Mouse (Mus musculus) layer of hippocampus, postnatal 36 days (tissue): ENCODE measurements at regions not wholly inside any gene's neighbourhood (a gene's known extent, or its start where the extent isn't known, plus 50 kb on each side); places are given as distances from the start of the nearest gene placed in this dataset.

Experiments used
- DNase-seq, 2 experiments: peaks; one replicate each; pipeline ENCODE4 v3.0.0; 2022

DNA sequence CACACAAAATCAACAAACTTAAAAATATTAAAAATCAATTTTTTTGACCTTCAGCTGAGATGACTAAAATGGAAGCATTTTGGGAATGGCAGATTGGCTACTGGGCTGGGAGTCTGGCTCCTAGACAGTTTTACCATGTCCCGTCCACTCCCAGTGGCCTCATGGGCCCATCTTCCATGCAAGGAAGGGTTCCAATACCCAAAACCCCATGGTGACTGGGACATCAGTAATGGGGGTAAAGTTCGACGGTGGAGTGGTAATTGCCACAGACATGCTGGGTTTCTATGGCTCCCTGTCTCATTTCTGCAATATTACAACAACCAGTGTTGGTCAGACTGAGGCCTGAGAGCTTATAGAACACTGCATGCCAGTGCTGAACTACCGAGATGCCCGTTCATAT lies 82.2 kb downstream of the Il20rb start:
- no peak for DNase-seq

DNA sequence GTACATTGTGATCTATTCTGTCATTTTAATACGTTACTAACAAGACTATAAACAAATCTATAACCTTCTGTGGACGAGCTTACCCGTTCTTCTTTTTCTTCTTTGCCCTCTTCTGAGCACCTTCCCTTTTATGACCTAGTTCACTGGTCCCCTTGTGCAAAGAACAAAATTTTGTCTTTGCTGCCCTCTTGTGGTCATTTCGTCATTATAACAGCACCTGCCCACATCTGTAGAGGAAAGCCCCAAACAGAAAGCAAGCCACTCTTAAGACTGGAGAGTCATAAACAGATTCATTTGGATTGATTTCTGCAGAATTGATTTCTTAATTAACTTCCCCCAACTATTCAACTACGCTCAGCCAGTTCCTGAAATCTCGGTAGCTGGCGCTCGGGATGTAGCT lies 86.2 kb downstream of the Il20rb start:
- DNase-seq = peak; percentile 4 to 8

DNA sequence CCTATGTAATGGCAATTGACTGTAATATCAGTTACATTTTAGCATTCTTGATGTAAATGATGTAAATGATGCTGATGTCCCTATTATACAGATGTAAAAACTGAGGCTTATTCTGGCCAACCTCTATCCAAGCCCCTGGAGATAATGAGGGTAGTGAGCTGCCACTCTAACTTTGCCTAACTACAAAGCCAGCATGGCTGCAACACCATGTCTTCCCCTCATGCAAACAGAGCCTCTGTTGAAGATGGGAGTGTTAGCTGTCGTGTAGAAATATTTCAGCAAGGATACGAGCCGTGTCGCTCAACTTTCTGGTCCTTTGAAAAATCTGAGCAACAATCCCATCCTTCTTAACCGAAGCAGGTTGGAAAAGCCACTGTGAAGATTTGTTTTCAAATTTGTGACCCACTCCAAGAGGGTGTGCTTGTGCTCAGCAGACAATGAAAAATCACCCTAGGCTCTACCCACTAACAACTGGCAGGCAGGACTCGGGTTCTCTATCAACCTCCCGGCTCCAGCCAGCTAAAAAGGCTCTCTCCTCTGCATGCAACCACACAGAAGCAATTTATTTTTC lies 90.2 kb downstream of the Il20rb start:
- DNase-seq = no peak

DNA sequence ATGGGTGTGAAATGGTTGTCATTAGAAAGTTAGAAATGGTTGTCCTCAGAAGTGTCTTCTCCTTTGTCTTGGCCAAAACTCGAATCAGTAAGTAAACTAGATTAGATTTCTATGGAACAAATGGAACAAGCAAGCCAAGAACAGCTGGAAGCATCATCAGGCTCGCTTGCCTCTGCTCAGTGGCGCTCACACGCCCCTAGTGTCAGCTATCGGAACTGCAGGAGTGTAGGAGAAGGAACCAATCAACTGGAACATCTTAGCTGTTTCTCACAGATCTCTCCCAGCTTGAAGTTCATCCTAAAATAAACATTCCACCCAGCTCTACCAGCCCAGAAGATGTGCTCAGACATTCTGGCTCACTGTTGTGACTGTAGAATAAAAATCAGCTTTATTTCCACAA lies 90.9 kb downstream of the Il20rb start:
- peak; percentile 37 to 50 for DNase-seq

DNA sequence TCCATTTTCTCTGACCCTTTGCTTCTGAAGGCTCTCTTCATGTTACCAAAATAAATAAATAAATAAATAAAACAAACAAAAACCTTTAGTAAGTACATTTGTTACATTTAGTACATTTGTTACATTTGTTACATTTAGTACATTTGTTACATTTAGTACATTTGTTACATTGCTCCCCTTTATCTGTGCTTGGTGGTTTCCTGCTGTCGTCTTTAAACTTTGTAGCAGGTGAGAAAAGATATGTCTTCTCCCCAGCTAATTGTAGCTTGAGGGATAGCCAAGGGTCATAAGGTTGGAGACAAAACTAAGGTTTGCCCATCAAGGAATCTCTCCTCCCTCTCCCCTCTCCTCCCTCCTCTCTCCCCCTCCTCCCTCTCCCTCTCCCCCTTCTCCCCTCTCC lies 92.0 kb downstream of the Il20rb start:
- DNase-seq = no peak

DNA sequence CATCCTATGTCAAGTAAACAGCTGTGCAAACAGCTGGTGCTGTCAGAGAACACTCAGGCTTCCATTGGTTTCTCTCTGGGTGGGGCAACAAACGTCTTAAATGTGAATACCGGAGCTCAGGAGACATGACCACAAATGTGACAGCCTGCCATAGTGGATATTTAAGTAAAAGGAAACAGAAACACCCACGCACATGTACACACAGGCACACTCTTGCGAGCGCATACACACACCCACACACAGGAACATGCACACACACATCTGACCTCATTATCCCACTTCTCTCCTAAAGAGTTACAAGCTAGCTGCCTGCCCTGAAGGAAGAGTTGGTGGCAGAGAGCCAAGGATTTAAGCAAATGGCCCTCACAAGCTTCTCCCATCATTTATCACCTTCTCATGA lies 92.4 kb downstream of the Il20rb start:
- DNase-seq = no peak

DNA sequence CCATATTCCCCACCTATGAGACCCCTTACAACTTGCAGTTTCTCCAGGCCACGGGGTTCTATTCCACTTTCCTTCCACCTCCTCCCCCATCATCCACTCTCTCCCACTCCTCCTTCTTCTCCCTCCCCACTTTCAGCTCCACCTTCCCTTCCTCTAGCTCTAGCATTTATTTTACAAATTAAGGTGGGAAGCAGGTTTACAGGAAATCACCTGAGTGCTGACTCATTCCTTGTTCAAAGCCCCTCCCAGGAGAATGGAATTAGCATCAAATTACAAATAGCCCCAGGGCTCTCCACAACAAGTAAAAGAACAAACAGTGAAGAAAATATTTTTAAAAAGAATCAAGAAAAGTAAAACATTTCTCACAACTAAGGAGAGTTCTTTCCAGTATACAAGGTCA lies 94.3 kb downstream of the Il20rb start:
- no peak for DNase-seq

DNA sequence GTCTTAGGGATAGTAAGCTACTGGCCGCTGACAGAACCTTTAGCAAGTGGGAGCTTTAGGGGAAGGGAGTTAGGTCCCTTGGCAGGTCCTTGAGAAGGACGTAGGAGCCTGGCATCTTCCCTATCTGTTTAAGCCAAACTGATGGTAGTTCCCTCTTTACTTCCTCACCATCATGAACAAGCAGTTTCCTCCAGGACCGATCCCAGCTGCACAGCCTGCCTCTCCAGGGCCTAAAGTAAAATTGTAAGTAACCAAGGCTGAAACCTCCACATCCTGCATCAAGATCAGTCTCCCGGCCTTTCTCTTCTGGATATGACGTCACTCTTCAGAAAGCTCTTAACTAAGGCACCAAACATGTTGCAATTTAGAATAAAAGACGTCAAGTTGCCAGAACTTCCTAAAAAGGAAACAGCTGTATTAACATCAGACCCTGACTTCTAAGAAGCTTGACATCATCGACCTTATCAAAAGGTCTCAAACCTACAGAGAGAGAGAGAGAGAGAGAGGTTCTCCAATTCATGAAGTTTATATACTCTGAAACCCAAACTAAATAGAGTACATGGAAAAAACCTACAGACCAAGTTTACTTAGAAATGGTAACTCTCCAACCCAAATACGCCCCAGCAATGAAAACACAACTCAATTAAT lies 94.9 kb downstream of the Il20rb start:
- no peak for DNase-seq

DNA sequence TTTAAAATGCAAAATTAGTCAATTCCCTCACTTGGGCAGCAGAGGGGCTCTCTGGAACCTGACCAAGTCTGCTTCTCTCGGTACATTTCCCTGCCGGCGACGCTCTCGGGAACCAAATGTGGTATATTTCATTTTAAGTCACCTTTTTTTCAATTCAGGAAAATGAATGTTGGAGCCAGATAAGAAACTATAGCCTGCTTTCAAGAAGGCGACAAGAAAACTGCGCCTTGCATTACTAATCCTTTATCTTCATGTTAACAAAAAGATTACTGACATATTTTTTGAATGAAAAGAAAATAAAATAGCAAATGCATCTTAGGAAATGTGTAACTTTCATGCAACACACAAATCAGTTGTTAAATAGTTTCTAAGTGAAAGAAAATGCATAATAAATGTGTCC lies 98.2 kb downstream of the Il20rb start:
- no peak for DNase-seq

DNA sequence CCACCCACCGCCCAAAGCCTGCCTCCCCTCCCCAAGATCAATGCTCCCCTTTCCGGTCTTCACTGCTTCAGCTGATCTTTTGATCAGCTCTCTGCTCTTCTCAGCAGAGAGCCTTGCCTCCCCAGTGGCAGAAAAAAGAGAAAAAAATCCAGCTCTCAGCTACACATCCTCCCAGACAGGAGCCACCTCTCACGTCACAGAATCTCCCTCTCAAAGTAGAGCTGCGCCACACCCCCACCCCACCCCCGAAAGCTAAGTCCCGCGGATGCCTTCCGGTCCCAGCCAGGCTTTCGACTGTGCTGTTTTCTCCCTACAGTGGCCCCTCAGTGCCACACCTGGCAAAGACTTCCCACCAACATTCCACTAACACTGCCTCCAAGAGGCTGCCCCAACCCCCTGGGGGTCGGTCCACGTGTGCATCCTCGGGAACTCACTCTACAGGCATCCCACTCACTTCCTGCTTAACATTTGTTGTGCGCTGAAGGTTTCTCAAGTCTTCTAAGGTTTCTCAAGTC lies 99.4 kb downstream of the Il20rb start:
- DNase-seq = no peak

DNA sequence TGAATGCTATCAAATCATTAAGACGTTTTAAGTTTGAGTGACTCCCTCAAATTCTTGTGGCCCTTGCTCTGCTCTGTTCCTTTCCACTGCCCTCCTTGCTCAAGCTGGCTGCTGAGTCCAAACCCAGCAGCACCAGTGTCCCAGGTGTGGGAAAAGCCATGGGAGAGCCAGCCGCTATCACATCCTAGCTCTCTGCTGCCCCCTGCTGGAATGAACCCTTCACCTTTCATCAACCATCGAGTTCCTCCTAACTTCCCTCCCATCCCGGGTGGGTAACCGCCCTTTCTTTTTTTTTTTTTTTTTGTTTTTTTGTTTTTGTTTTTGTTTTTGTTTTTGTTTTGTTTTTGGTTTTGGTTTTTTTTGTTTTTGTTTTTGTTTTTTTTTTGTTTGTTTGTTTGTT lies 104.1 kb downstream of the Il20rb start:
- DNase-seq = peak; percentile 46 to 56

DNA sequence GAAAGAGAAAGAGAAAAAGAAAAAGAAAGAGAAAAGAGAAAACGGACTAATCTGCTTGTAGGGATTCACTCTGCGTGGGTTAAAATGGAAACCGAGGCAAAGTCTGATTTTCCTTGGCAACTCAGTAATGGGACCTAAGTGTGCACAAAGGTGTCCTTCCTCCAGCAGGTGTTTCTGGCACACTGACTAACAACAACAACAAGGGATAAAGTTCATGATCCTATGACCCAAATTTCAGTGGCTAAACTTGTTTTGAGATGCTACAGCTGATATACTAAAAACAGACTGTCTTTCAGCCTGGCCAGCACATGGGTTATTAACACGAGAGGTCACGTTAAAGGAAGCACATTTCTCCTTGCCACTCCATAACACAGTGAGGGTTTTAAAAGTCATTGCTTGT lies 116.7 kb downstream of the Il20rb start:
- no peak for DNase-seq

DNA sequence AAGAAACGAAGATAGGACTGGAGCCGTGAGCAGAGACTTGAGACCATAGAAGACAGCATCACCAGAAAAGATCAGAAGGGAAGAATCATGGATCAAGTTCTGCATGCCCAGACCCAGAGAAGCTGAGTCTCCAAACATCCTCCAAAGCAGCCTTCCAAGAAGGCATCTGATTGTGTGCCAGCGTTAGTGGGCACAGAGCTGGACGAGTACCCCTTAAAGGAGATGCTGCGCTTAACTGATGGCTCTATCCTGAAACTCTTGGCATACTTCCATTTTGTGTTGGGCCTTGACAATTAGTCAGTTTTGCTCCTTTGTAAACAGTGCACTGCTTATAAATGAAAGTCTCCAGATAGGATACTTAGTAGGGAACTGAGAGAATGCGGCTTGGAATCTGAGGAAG lies 119.8 kb downstream of the Il20rb start:
- DNase-seq = no peak

DNA sequence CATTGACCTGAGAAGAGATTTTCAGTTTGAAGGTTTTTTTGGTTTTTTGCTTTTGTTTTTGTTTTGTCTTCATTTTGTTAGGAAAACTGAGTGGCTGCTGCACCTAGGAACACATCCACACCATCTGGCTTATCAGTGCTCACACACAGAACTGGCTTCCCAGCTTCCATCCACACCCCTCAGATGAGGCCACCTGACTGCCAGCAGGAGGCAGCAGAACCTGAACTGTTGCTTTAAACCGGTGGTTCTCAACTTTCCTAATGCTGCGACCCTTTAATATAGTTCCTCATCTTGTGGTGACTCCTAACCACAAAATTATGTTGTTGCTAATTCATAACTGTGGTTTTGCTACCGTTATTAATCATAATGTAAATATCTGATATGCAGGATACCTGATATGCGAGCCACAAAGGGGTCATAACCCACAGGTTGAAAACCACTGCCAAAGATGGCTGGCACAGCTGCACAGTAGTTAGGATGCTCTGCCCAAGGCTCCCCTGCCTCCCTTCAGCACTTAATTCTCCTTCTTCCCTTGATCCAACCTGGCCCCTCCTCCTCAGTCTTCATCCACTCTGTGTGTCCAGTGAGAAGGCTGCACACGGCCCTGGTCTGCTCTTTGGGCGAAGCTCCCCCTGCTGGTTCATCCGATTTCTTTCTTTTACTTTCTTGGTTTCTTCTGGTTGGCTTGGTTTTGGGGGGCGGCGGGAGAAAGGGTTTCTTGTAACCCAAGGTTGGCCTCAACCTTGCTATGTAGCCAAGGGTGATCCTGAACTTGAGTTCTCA lies 126.5 kb downstream of the Il20rb start:
- DNase-seq = no peak

DNA sequence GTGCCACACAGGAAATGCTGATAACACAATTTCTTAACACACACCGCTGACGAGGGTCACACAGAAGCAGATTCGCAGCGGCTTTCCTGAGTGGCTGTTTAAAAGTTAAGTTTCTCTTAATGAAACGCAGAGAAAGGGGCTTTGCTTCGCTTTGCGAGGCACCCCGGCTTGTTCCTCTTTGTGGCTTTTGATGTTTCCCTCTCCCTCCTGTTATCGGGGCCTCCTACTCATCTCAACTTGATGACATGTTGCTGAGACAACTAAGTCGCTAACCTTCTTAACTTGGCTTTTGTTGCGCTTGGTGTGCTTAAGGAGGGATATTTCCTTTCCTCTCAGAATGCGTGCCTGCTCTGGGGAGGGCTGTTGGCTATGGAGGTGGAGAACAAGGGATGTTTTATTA lies 129.0 kb downstream of the Il20rb start:
- DNase-seq = no peak

DNA sequence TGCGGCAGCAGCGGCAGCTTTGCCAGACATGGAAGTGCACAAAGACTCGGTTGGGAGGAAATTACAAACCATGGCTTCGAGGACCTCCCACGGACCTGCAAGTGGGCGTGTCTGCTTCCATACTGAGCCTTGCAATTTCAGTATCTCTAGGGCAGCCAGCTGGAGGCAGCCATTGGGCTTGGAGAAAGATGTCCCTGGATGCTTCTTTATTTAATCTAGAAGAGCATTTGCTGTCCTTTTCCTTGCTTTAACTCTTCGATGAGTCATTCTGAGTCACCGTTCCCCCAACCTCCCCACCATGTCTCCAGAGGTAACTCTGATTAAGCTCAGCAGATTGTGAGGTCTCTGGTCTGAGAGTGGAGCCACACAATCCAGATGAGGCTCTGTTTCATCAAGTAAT lies 145.8 kb downstream of the Il20rb start:
- DNase-seq = no peak

DNA sequence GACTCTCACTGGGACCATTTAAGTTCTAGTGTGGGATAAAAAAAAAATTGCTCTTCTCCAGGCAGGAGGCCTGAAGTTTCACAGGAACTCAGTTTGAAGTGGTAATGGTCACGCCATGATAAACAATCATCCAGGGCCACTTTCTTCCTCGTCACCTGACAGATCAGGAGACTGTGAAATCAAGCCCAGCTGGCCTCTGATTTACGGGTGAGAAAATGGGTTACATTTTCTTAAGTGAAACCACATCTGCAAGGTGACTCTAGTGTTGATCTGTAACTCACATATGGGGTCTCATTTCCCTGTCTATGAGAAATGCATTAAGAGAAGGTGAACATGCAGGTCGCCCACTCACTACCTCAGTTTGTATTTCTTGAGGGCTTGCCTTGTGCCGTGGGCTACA lies 178.8 kb downstream of the Il20rb start:
- no peak for DNase-seq

DNA sequence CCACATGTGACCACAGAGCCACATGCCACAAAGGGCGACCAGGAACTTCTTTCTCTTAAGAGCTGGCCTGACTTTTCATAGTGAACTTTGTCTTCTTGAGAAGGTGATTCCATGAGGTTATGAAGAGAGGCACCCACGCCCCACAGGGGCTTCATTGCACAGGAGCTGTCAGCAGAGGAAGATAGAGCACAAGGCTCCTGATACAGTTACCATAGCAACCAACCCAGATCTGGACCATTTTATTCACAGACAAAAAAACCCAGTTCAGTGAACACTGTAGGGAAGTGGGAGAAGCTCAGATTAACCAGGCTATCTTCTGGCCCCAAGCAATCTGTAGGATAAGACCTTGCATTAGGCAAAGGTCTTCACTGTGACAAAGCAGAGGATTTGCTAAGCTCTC lies 179.2 kb downstream of the Il20rb start:
- peak in 1 of 2 experiments; percentile 12 for DNase-seq

DNA sequence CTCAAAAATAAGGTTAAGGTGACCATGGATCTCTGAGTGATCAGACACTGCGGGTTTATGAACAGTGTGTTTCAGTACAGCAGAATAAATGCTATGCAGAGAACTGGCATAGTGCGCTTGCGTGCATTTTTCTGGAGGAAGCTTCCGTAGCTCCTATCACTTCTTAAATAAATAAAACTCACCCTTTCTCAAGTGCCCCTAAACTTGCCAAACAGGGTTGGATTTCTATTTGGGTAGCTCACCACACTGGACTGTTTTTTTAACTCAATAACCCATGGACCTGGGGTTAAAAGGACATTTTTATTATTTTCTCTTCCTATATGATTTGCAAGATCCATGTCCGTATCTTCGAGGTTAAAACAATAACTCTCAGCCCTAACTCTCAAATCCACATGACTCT lies 182.8 kb downstream of the Il20rb start:
- no peak for DNase-seq

DNA sequence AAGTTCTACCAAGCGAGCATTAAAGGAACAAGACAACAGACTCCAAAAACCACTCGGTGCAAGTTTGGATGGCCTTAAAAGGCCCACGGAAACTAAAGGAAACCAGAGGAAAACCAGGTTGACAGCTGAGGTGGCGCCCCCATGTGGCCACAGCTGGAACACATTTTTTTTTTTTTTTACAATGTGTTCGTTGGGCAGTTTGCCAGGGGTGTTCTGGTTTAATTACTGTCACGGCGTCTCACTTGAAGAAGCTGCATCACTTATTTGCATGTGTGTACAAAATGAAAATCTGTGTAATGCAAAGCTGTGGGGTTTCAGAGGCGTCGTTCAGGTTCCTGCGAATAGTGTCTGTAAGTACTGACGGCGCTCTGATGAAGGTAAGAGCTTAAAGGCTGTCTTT lies 185.0 kb downstream of the Il20rb start:
- no peak for DNase-seq

DNA sequence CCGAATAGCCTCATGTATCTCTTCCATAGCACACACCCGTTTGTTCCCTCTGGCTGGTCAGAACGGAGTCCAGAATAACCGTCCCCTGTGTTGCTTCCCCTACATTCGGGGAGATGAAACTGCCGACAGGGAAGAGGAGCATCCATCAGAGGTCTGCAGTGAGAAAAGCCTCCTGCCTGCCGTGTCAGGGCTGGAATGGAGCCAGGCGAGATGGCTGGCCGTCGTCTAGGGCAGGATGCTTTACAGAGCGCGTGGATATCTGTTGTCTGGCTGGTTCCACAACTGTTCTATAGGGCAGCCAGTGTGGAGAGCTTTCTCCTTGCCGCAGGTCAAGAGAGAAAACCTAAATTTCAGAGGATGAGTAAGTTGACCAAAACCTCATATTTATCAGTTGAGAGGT lies 209.2 kb downstream of the Il20rb start:
- no peak for DNase-seq

DNA sequence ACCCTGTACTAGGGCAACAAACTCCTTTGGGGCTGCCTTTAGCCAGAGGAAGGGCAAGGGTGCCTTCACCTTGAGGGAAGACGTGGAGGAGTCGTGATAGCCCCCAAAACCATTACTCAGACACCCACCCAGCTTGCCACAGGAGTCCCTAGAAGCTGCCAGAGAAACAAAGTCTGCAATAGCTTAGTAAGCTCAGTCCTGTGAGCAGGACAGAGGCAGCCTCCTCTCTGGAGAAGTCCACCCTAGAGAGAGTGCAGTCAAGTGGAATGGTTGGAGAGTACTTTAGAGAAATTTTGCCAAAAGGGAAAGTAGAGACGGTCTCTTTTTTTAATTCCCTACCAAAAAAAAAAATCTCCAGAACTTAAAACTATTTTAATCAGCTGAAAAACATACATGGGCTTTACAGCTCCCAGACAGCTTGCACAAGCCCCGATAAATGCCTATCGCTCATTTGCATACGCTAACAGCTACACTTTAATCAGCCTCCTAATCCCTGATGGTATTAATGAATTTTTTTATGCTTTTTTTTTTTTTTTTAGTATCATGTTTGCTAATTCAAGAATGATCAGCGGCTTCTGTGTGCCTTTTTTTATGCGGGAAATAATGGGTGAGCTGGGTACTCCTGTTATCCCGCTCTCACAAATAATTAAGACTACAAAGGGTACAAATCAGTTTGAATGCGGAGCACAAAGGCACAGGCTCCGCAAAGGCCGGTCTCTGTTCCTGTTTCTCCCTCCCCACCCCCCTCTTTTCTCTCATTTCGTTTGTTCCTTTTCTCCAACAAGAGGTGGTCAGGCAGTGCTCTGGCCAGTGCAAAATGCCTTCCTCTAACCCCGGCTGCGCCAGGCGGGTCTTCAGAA lies 219.8 kb downstream of the Il20rb start:
- DNase-seq = no peak

DNA sequence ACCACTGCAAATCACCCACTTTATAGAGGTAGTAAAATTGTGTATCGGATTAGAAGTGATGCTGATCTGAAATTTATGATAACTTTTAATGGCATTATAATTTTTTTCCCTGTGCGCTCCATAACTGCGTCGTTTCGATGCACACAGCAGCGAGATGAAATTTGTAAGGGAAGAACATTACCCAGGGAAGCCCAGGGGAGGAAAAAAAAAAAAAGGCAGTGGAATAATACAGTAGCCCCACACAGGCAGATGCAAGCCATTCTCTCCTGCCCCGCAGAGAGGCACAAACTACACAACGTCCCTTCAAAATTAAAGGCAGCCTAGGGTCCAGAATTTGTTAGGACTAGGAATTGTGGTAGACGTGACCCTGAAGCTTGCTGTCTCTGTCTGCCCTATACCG lies 234.2 kb downstream of the Il20rb start:
- DNase-seq = no peak
